Mouse (Mus musculus) right cerebral cortex, postnatal 10 days (tissue): ENCODE data around the gene Ldhb.
"Not testable (repeated sequence)": the region's sequence is repeated elsewhere in the genome, so short reads cannot be mapped to it uniquely, and the experiment has no call there.

ENCODE experiments used
- DNase-seq, 2 experiments: peaks; one replicate each; pipeline ENCODE4 v3.0.0; 2021; ENCODE audit warnings: low spot score in 2 of 2

Ldhb gene

GRCm38 (mm10) chr6:142514912-142515311, 7.2 kb upstream of the Ldhb start:
- DNase-seq: peak; percentile 82 to 84

DNA sequence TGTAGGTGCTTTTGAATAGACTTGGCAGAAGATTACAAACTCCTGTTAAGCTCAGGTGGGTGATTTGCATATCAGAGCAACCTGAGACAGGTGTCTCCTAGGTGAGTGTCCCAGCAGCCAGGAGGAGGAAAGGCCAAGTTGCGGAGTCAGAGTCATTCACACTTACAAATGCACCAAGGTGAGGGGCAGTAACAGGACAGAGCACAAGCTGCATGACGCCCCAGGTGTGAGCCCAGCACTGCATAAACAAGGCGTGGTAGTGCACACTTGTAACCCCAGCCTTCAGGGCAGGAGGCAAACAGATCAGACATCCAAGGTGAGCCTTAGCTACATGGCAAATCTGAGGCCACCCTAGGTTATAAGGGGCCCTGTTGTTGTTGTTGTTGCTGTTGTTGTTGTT, 5.1 kb upstream of the Ldhb start:
- DNase-seq: no peak

- no peak for DNase-seq
These were observed 3.9 kb upstream of the Ldhb start for GRCm38 (mm10) chr6:142511516-142512135.

DNA sequence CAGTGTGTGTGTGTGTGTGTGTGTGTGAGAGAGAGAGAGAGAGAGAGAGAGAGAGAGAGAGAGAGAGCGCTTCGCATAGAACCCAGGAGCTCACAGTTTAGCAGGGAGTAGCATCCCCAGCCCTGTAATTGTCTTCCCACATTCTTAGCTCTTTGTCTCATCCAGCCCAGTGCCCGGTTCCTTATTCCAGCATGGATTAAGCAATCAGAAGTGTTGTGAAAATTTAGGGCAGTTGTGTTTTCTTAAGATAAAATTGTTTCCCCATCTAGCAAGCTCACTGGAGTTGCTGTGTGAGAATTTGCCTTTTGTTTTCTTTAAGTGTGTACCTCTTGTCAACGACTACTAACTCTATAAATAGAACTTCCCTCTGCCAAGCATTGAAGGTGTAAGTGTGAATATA, 906 bp upstream of the Ldhb start:
- no peak for DNase-seq

- peak in 1 of 2 experiments; percentile 36 for DNase-seq
These were observed 548 bp downstream of the Ldhb start for GRCm38 (mm10) chr6:142507033-142507784.

DNA sequence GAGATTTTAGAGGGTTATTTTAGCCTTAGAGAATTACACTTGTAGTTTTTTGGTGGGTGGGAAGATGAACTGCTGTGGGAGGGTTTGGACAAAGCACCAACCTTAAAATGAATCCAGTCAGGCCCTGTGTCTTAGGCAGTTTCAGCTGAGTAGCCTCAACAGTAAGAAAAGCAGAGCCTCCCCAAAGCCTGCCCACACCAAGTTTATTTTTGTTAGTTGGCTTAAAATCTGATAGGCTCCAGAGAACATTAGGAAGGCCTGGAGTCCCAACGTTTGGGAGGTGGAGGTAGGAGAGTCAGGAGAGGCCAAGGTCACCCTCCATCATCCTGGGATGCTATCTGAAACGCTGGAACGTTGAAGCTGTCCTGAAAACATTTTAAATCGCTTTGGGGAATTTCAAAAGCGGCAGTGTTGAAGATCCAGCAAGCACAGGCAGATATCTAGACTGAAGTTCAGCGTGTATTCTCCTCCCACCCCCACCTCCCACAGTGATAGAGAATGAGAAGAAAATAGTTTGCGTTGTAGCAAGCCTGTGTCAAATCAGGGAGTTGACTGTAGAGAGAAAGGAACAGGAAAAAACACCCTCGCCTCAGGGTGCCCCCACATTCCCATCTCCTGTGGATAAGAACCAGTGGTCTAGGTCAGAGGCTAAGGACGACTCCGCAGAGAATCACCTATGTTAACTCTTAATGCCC, 1.3 kb downstream of the Ldhb start:
- DNase-seq: no peak

DNA sequence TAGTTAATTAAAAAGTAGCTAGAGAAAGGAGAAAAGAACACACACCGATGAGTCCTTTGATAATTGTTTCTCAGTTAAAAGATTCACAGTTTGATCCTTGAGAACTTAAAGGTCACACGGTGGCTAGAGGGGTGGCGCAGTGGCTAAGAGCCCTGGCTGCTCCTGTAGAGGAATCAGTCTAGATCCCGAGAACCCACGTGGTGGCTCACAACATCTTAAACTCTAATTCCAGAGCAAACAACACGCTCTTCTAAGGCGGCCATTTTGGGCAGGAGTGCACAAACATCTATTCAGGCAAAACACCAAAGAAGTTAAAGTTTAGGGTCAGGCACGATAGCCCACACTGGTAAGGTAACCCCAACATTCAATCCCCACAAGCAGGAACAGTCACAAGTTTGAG, 4.2 kb downstream of the Ldhb start:
- DNase-seq: no peak

DNA sequence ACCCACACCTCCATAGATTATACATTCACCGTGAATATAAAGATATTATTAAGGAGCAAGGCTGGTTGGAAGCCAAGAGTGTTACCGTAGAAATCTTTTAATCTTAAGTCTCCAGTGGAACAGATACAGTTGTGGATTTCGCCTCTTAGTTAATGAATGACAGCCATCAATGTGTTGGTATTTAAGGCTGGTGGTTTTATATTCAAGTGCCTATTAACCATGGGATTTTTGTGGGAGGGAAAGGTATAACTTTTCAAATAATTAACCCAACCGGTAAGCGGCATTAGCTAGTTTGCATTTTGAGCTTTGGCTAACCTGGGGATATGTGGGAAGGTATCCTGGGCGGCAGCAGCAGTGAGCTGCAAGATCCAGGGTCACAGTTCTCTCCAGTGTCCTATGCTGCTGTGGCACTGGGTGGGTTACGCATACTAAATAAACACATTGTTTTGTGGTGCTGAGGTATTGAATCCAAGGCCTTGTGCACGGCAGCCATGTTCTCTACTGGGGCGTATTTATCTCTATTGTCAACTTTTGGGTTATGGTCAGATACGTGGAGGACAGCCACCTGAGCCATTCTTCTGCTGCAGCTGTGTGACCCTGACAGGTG, 5.1 kb downstream of the Ldhb start:
- no peak for DNase-seq

GRCm38 (mm10) chr6:142490114-142490513, 17.6 kb downstream of the Ldhb start:
- not testable (repeated sequence) for DNase-seq

- DNase-seq: no peak
These were observed 20.1 kb downstream of the Ldhb start for GRCm38 (mm10) chr6:142487638-142488037.

- DNase-seq: no peak
These were observed 22.2 kb downstream of the Ldhb start for GRCm38 (mm10) chr6:142485478-142486123.

- DNase-seq: no peak
These were observed 30.5 kb downstream of the Ldhb start for GRCm38 (mm10) chr6:142477239-142477638.

GRCm38 (mm10) chr6:142472801-142473203, 35.0 kb downstream of the Ldhb start, which contains the start of gene Gys2:
Gene Gys2, minus strand, starts transcription at chr6:142473109.
- DNase-seq: no peak

- DNase-seq: no peak
These were observed 36.6 kb downstream of the Ldhb start for GRCm38 (mm10) chr6:142471141-142471540.

GRCm38 (mm10) chr6:142469602-142470001, 38.2 kb downstream of the Ldhb start:
- peak; percentile 35 to 39 for DNase-seq

DNA sequence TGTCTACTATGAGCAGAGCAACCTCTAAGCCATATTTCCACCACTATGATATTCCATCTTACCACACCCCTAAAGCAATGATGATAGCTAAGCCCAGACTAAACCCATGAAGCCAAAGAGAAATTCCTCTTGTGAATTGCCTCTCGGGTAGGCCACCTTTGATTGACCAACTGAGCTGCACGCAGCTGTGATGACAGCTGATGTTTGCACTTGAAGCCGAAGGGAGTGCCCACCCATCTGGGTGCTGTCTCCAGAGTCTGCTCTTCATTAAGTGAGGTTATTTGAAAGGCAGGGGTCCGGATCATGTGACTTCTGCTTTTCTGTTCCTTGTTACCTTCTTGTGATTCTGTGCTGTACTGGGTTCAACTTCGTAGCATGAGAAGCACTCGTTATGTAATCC, 45.6 kb downstream of the Ldhb start:
- no peak for DNase-seq

DNA sequence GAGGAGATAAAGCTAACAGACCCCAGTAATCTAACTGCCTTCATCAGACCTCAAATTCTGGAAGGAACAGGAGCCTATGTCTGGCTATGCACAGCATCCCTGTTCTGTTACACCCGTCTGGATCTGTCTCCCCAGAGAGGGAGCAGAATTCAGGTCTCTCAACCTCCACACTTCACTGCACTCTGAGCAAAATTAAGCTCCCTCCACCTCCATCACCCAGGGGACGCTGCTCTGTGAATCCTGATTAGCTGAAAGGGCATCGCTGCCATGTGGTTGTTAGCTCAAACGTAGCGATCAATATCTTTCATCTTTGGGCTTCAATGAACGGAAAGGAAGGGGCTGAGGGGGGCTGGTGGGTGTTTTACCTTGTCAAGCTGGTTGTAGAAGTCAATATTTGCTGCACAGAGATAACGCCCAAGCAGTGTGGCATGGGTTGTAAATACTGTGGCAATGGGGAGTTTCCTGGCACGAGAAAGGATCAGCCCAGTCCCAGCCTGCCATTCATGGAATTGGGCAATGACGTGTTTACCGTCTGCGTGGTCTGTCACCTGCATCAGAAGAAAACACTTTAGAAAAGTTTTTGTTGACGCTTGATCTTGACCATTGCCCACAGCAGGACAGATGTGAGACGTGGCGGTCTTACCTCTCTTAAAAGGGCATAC, 48.6 kb downstream of the Ldhb start:
- no peak for DNase-seq

DNA sequence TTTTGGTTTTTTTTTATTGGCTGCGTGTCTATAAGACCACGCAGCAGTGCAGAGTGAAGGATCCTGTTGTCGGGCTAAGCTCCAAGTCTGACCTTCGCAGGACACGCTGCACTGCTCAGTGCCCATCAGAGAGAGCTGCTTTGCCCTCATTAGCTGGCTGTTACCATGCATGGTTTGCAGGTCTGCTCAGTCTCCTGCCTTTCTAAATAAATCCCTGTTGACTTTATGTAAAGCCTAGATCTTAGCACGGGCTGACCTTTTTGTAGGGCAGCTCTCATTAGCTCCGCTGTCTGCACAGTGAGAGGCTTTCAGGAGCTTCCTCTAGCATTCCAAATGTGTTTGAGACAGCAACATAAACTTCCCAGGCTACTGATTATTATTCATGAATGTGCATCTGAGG, 49.7 kb downstream of the Ldhb start:
- DNase-seq: no peak

DNA sequence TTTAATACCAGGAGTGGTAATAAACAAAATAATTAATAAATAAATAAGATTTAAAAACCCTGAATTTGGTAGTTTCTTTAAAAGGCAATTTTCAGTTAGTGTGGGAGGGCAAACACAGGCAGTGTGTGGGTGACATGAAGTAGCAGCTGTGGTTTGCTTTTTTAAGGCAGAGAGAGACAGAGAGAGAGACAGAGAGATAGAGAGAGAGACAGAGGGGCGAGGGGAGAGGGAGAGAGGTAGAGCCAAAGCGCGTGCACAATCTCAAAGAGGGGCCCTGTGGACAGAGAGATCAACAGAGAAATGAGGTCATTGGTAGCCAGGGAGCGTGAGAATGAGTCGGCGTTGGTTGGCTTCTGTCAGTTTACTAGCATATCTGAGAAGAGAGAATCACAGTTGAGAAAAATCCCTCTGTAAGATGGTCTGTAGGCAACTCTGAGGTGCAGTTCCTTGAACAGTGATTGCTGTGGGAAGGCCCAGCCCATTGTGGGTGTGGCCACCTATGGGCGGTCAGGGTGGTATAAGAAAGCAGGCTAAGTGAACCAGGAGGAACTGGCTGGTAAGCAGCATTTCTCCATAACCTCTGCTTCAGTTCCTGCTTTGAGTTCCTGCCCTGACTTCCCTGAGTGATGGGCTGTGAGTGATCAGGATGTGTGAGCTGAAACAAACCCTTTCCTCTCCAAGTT, 52.3 kb downstream of the Ldhb start:
- no peak for DNase-seq

GRCm38 (mm10) chr6:142453311-142453710, 54.4 kb downstream of the Ldhb start:
- DNase-seq: no peak

DNA sequence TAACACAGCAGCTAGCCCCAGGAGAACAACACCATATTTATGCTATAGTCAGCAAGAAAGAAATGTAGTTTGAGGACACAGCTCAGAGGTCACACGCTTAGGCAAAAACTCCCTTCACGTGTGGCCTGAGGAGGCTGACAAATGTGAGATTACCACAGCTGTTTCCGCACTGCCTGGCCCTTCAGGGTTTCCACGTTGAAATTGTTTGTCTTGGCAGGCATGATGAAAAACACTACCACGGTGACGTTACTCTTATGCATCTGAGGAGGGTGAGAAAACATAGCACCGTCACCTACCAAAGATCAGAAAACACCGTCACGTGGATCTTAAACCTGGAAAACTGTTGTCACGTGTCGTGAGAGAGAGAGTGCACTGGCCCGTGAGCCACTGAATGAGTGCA, 56.4 kb downstream of the Ldhb start:
- no peak for DNase-seq
